Mouse (Mus musculus) liver, adult (tissue): ENCODE data around the gene Fxyd7.

Experiments
- GATA4 ChIP-seq: IDR thresholded peaks from 2 replicates; pipeline ENCODE4 v1.6.1; 2014; ENCODE audit warnings: mild to moderate bottlenecking, low read length; ENCODE audit not compliant: insufficient replicate concordance

Fxyd7 gene

DNA sequence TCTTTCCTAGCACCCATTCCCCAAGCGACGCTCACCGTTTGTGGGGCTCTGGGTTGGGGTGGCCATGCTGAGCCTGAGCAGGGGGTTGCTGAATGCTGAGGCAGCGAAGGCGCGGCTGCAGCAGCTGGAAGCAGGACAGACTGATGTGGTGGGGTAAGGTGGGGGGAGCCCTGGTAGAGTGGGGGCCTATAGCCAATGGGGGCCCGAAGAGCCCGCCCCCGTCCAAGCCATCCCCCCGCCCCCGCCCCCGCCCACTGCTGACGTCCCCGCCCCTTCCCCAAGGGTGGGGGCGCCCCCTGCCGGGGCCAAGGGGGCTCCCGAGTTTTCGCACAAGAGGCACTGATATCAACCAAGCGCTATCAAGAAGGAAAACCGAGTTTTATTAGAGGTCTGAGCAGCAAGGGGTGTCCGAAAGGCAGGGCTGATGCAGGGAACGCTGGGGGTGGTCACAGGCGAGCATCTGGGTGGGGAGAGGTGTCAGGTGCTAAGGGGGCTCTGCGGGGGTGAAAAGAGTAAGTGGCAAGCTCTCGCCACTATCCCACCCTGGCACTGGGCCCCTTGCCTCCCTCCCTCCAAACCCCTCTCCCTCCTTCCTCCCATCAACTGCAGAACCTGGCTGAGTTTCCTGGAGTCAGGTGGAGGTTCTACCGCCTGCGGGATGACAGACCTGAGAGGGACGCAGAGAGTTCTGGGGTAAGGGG lies at the start of gene Fxyd7:
Gene Fxyd7, minus strand, starts transcription at position 147 of the 701 bp plus-strand sequence.
- TF ChIP-seq GATA4, result no peak

DNA sequence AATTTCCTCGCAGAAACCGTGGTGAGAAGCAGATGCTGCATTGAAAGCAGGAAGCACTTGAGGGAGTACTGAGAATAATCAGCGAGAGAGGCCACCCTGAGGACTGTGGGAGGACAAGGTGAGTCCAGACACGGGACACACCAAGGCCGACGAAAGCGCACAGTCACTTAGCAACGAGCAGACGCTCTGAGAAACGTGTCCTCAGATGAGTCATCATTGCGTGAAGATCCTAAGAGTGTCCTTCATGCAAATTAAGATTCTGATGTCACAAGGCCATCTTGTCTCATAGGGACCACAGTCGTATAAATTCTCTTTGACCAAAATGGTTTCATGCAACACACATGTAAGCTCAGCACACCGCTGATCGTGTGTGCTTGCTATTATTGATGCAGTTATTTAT lies 49.5 kb upstream of the Fxyd7 start:
- TF ChIP-seq GATA4, result no peak

DNA sequence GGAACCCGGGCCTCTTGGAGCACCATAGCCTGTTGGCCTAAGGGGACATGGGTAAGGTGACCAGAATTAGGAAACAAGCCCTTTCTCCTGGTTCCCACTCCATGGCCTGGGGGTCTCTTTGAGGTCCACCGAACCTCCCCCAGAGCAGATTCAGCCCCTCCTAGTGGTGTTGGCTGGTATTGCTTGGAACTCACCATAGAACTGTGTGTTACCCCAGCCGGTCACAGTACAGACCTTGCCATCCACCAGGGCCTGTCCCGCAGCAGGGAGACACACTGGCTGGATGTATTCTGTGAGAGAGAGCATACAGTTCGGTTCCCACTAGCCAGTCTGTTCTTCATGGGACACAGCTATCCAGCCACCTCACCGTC lies 48.3 kb upstream of the Fxyd7 start:
- TF ChIP-seq GATA4, result no peak

DNA sequence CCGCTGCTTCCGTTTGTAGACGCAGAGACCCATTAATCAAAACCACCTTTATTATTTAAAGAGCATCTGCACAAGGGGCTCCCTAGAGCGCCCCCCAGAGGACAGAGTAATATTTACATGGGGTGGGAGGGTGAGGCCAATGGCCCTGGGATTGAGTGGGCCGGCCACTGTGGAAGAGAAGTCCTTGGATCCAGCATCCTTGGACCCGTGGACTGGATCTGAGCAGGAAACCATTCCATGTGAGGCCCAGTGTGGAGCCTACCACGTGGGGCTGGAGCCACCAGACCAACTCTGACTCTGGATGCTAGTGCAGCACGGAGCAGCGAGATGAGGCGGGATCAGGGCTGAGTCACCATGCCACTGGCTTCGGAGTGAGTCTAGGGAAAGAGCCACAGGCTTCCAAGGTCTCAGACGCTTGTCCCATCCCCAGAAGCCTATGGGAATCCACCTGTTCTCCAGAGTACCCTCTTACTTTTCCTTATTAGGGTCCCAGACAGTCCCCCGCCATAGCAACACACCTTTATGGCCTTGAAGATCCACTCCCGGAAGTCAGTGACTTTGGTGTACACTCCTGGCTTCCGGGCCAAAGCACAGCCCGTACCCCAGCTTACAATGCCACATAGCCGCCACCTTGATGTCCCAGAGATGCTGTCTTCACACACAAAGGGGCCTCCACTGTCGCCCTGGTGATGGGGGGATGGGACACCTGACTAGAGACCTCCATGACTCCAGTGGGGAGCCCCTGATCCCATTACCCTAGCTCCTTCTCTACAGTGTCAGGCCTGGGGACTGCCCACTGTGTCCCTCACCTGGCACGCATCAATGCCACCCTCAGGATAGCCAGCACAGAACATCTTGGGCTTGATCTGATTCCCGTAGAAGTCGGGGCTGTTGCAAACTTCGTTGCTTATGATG lies 47.7 kb upstream of the Fxyd7 start:
- TF ChIP-seq GATA4, result no peak

DNA sequence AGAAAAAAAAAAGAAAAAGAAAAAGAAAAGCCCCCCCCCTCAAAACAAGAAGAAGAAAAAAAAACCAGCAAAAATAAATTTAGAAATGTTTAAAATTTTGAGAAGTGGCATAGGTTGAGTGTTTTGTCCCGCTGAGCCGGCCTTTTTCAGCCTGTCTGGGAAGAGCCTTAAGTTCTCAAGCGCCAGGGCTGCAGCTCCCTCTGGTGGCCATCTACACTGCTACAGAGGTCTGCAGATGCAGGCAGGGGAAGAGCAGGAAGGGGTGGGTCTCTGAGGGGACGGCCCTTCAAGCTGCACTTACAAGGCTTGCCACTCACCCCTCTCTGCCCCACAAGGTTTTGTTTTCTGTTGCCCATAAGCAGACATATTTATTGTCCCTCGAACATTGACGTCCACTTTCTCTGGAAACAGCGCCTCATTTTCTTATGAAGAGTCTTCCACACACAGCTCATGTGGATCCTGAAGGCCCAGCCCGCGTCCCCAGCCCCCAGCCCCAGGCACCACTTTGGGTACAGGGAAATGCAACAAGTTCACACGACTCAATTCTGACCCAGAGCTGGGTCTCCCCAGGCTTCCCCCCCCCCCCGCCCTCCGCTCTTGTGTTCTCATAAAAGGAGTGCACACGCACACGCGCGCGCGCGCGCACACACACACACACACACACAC lies 46.4 kb upstream of the Fxyd7 start:
- no peak for TF ChIP-seq GATA4

DNA sequence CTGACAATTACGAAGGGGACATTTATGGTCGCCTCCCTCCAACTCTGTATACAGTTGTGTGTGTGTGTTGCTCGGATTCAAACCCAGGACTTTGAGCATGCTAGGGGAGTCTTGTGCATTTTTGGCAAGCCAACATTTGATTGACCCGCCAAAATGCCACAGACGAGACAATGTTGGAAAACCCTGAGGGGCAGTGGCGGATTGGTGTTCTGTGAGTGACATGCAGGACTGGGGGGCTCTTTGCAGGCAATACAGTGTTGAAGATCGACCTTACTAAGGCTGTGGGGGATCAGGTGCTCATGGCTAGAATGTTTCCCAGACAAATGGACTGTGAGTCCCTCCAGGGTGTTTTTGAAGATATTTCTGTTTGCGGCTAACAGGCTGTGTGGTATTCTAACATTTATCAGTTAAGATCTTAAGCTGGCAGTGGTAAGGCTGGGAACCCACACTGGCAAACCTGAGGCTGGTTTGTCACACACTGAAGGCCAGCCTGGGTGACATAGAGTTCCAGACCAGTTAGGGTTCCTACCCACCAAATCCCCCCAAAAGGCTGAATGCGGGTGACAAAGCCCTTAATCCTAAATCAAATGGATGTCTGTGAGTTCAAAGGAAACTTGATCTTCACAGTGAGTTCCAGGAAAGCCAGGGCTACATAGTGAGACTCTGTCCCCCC lies 45.8 kb upstream of the Fxyd7 start:
- no peak for TF ChIP-seq GATA4

DNA sequence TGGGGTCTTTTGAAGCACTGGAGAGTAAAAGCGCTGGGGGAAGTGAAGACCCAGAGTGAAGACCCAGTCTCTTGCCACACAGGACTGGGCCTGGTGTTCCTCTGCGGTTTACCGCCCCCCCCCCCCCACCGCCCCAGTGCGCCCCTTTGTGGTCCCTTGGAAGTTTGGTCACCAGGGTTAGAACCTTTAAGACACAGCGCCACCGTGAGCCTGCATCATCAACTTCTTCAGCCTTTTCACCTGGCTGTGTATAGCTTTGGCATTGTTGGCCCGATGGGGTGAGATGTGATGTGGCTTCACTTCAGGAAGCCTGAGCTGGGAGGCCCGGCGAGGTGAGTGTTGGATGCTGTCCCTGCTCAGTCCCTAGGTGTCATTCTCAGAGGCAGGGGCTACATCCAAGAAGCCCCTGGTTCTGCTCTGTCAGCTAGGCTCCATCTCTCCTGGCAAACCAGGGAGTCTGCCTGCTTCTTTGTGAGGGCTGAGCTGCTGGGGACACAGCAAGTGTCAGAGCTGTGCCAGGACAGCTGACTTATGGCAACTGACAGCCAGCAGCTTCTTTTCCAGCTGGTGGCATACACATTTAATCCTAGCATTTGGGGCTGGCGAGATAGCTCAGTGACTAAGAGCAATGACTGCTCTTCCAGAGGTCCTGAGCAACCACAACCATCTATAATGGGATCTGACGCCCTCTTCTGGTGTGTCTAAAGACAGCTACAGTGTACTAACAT lies 43.7 kb upstream of the Fxyd7 start:
- TF ChIP-seq GATA4, result no peak

DNA sequence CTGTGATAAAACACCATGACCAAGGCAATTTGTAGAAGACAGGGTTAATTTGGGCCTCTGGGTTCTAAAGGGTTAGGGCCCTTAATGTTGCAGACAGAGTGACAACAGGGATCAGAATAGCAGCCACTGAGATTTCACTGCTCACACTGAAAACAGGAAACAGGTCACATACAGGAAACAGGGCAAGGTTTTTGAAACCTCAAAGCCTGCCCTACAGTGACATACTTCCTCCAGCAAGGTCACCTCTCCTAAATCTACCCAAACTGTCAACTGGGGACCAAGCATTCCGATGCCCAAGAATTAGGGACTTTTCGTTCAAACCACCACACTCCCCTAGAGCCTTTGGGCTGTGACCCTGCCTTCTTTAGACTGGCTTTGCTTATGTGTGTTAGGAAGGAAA lies 38.5 kb upstream of the Fxyd7 start:
- TF ChIP-seq GATA4, result no peak

DNA sequence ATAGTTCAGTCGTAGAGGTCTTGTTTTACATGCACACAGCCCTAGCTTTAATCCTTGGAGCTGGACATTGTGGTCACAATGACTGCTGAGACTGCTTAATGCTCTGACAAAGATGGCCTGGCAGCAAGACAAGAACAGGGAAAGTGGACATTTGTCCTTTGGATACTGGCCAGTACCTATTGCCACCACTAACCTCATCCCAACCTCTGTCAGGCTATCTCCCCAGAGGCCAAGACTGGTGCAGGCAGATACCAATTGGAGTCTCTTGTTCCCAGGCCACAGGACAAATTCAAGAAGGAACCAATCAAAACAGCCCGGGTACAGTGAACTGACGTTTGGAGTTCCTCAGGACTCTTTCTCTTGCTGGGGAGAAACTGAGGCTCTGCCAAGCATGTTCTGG lies 36.9 kb upstream of the Fxyd7 start:
- no peak for TF ChIP-seq GATA4

DNA sequence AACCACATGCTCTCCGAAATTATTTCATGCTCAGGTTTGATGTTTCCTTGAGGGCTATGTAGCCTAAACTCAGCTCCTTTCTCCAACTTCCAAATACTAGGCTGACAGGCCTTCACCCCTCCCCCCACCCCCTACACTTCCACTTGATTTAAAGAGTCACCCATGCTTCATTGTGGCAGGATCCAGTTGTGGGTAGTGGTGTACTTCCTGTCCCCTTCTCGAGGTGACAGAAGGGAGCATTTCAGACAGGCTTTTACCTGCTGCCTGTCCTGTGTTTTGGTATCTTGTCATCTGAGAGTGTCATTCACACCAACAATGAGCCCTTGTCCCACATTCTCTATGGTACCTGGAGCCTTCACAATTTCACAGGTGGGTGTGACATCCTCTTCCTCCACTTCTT lies 36.0 kb upstream of the Fxyd7 start:
- TF ChIP-seq GATA4, result no peak

DNA sequence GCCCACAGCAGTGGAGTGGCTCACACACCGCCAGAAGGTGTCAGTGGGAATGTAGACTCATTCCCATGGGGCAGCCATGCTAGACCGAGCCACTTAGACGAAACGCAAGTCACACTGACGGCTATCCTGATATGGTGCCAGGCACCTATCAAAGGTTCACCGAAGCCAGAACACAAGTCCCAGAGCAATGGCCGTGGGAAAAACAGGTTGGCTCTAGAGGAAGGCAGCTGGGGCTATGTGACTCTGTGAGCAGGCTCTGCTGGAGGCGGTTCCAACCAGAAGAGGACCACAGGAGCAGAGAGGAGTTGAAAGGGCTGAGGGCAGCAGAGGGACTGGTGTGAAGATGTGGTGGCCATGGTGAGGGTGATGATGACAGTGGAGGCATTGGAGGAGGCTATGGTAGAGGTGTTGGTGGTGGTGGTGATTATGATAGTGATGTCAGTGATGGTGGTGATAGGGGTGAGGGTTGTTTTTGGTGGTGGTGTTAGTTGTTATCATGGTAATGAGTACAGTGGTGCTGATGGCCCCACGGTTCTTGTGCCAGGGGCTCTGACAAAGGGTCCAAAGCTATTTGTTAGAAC lies 35.0 kb upstream of the Fxyd7 start:
- TF ChIP-seq GATA4, result no peak

DNA sequence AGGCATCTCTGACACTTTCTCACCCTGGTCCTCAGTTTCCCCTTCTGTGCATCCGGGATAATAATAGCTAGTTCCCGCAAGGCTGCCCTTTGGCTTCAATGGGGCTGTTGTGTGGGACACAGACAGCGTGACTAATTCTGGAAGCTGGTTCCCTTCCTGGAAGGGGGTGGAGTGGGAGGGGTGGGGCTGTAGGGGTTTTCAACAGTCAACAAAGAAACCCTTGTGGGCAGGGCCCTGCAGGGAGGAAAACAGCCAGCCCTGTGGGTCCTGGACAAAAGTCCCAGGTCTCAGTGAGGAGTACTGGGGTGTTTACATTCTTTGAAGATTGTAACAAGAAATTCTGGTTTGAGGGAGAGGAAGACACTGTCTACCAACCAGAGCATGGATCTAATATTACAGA lies 33.9 kb upstream of the Fxyd7 start:
- no peak for TF ChIP-seq GATA4

DNA sequence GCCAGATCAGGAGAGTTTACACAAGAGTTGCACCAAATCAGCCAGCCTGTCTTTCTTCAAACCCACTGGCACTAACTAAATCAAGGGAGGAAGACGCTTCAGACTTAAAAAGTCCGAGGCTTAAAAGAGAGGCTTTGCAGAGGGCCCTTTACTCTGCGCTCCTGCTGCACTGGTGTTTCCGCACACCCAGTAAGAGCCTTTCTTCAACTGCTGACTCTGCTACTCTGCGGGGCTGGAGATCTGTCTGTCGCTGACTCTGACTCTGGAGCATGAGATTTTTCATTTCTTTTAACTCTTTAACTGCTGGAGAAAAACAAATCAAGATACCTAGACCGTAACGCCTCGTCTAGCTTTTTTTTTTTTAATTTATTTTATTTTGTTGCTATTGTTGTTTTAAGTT lies 32.9 kb upstream of the Fxyd7 start:
- TF ChIP-seq GATA4, result no peak

DNA sequence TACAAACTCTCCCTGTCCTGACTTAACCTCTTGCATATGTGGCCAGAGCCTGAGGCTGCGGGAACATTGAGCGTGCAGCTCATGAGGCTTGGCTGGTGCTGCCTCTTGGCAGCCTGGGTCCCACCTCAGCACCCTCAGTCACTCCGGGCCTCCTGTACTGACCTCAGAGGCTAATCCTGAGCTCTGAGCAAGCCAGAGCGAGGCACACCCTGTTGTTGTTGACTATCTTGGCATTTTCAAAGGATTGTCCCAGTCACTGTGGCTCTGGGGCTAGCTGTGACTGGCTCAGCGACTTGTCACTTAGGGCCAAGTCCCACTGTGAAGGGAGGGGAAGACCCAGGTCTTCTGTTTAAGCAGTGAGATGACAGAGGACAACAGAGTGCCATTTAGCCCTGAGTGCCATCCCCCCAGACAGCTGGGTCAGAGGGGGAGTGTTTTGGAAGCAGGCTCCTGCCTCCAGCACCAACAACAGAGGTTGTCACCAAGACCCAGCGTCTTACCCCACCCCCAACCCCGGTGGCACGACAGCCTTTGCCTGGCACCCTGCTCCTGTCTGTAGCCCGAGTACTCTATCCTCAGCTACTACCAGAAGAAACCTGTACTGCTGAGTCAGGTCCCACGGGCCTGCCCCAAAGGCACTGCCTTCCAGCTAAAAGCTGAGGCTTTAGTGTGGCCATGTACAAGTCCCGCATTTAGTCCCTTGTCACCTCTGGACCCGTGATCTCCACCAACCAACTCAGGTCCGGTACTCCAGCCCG lies 31.7 kb upstream of the Fxyd7 start:
- no peak for TF ChIP-seq GATA4

DNA sequence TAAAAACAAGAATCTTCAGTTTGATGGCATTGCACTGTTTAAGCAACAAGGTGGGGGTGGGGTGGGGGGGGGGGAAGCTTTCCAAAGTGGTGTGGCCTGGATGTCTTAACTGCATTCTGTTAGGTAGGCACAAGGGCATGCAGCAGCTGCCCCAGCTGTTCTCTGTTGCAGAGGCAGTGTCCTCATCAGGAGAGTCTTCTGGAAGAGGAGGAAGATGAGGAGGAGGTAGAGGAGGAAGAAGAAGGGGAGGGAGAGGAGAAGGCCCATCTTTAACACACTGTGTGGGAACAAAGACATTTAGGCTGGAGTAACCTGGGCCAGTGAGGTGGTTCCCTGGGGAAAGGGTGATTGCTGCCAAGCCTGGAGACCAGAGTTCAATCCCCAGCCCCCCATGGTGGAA lies 30.8 kb upstream of the Fxyd7 start:
- TF ChIP-seq GATA4, result no peak
